Mouse (Mus musculus) Patski (cell line): ENCODE results near the gene Egflam. TPM values are rescaled to one million over a fixed set of nuclear protein-coding genes. Genes with fewer than 3 reads are reported as not detected.

Experiments used
- ATAC-seq: fragments of 100-300 bp; one replicate; pipeline ENCODE4 v1.8.0; 2021
- CTCF ChIA-PET: fragments of 350-600 bp; sonication (Branson Sonifier 250); formaldehyde crosslinking; loops from one replicate; lab custom pipeline; 2022; ENCODE audit warnings: inconsistent platforms; lab: Charles Lee
- POLR2A ChIA-PET: fragments of 350-600 bp; sonication (Branson Sonifier 250); formaldehyde crosslinking; loops from one replicate; lab custom pipeline; 2022; ENCODE audit warnings: antibody characterized with exemption, inconsistent platforms; lab: Charles Lee
- DNase-seq: peaks from one replicate; pipeline ENCODE4 v3.0.0-alpha.2; 2011; ENCODE audit warnings: low read depth, low spot score
- H3K27me3 ChIP-seq: fragments of 371-371 bp; one replicate; pipeline ENCODE4 v1.5.1; 2021
- CTCF ChIP-seq: fragments of 100-300 bp; IDR thresholded peaks from one replicate; pipeline ENCODE4 v1.5.1; 2021
- in situ Hi-C: fragments of 300-500 bp; cut with MboI; formaldehyde crosslinking; loops from 3 replicates; pipeline ENCODE4 v1.11.1; 2018; ENCODE audit warnings: low pct_unique_long_range_greater_than_20kb, mixed read lengths
- polyA plus RNA-seq: library from polyadenylated mRNA; unstranded; gene quantifications from one replicate; pipeline ENCODE4 v1.2.3, GENCODE M21; 2021

The Egflam gene
- polyA plus RNA-seq: 0.06 TPM

GRCm38 (mm10) chr15:7397818-7398608, at the start of gene Egflam:
Egflam (minus strand) TSS chr15:7398395.
- CTCF ChIA-PET: interaction anchor here (1.0 kb wide), 1 partner anchor 209 kb away, joined by 3 read pairs; no protein-coding TSS in a partner anchor
- ATAC-seq (peak; percentile 21), DNase-seq (no peak)
- POLR2A ChIA-PET: no interaction called here
- in situ Hi-C loops: no loop called here
- TF ChIP-seq CTCF: no peak
- H3K27me3 ChIP-seq: peaks cover 74% of the 10 kb centered on the region

- in situ Hi-C loops: loop anchor here (5.0 kb wide), 2 partner anchors 211 to 536 kb away; no protein-coding TSS in a partner anchor
- peak; percentile 60 for TF ChIP-seq CTCF
- no peak for ATAC-seq
- H3K27me3 ChIP-seq: peaks cover 32% of the 10 kb centered on the region
- DNase-seq: no peak
- POLR2A ChIA-PET: interaction anchor here (0.6 kb wide), 1 partner anchor 37 kb away, joined by 3 read pairs; no protein-coding TSS in a partner anchor
- CTCF ChIA-PET: interaction anchor here (0.9 to 1.5 kb wide), 6 partner anchors 17 to 654 kb away, joined by 3 to 4 read pairs (median 3); no protein-coding TSS in a partner anchor
Measured at GRCm38 (mm10) chr15:7443396-7444315, 45.5 kb upstream of the Egflam start.

DNA sequence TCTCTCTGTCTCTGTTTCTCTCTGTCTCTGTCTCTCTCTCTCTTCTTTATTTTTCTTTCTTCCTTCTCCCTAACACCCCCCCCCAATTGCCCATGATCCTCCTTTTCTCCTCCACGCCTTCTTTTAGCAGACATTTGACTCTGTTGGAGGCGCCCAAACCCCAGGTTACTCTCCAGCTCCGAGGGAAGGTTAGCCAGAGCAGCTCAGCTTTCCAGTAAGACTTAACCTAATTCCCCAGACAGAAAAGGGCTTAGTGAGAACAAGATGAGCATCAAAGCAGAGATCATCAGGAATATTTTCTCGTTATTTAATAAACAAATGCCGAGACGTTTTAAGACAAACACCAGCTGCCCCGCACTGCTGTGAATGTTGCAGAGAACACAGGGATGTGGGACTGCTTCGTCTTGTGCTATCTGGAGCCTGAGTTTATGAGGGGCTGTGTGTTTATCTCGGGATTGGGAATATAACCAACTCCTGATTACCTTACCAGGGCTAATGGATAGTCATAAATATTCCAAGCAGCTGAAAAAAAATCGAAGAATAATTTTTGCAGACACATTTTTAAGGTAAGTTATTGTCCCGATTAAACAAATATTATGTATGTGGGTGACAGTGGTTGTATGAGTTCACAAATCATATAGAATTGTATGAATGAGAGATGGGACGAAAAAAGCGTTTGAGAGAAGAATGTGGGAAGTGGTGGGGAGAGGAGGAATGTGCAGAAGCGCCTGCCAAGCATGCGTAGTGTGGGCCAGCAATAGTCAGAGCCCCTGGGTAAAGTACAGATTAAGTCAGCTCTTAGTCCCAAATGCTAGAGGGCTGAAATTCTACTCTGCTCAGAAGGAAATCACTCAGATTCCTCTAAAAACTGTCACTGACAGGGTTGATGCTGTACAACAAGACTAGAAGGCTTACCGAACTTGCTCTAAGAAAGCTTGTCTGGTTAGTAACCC, 44.2 kb upstream of the Egflam start:
- TF ChIP-seq CTCF: no peak
- DNase-seq (no peak), ATAC-seq (no peak)
- peaks cover 38% of the 10 kb centered on the region for H3K27me3 ChIP-seq
- in situ Hi-C loops: loop anchor here (5.0 kb wide), 2 partner anchors 210 to 535 kb away; no protein-coding TSS in a partner anchor
- ChIA-PET CTCF (interaction anchor here (1.1 to 1.5 kb wide), 3 partner anchors 13 to 655 kb away, joined by 3 to 4 read pairs (median 3); no protein-coding TSS in a partner anchor), POLR2A (no interaction called here)

GRCm38 (mm10) chr15:7424282-7424681, 26.1 kb upstream of the Egflam start:
- ATAC-seq (no peak), DNase-seq (no peak)
- in situ Hi-C loops: no loop called here
- ChIA-PET CTCF (no interaction called here), POLR2A (no interaction called here)
- peaks cover 30% of the 10 kb centered on the region for H3K27me3 ChIP-seq
- no peak for TF ChIP-seq CTCF

GRCm38 (mm10) chr15:7404521-7404920, 6.3 kb upstream of the Egflam start:
- CTCF ChIA-PET: no interaction called here
- no peak for DNase-seq
- no peak for ATAC-seq
- no peak for TF ChIP-seq CTCF
- POLR2A ChIA-PET: no interaction called here
- in situ Hi-C loops: no loop called here
- H3K27me3 ChIP-seq: peaks cover 79% of the 10 kb centered on the region

DNA sequence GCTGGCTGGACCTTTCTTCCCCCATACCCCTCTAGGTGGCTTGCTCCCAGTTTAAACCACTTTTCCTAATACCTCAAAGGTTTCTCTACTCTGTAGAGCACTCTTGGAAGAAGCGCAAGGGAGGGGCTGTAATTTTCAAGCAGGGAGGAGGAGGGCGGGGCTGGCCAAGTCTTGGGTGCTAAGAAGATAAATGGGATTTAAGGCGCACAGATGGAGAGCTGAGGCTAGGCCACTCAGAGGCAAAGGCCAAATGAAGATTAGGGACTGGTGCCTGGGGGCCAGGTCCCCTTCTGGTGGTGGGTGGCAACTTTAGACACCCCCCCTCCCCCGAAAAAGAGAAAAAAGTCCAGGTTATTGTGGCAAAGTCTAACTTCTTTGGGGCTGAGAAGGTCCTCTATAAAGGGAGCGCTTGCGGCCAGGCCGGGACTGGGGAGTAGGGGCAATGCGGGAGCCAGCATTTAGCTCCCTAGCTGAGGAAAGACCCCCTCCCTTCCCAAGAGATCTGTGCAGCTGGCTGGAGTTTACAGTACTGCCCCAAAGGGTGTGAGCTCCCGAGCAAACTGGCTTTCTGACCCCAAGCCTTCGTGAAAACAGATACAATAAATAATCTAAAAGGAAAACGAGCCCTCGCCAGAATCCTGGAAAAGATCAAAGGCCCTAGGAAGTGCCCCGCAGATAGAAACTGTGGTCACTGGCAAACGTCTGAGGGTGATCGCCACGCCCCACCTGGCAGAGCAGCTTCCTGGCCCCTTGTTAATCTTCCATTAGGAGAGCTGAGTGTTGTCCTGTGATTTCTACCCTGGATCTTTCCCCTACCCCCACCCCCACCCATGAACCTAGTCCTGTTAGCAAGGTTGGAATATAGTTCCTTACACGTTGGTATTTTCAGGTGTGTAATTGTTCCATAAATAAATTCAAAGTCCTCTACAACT, 680 bp upstream of the Egflam start:
- in situ Hi-C loops: no loop called here
- no peak for ATAC-seq
- peaks cover 73% of the 10 kb centered on the region for H3K27me3 ChIP-seq
- no peak for DNase-seq
- ChIA-PET CTCF (no interaction called here), POLR2A (no interaction called here)
- TF ChIP-seq CTCF: no peak

GRCm38 (mm10) chr15:7397446-7397817, 763 bp downstream of the Egflam start:
- ChIA-PET POLR2A (no interaction called here), CTCF (interaction anchor here (1.0 kb wide), 1 partner anchor 209 kb away, joined by 3 read pairs; no protein-coding TSS in a partner anchor)
- TF ChIP-seq CTCF: no peak
- ATAC-seq: no peak
- H3K27me3 ChIP-seq: peaks cover 74% of the 10 kb centered on the region
- DNase-seq: no peak
- in situ Hi-C loops: no loop called here

DNA sequence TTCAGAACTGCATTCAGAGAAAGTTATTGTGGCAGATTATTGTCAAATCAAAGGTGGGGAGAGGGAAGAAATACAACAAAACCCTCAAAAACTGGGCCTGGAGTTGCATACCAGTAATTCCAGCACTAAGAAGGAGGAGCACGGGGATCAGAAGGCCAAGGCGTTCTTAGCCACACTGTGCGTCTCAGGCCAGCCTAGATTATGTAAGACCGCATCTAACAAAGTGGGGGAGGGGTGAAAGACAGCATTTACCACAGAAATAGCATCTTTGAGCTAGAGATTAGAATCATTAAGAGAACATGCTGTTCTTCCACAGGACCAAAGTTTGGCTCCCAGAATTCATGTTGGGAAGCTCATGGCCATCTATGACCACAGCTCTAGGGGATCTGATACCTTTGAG, 14.8 kb downstream of the Egflam start:
- peaks cover 39% of the 10 kb centered on the region for H3K27me3 ChIP-seq
- ChIA-PET CTCF (no interaction called here), POLR2A (no interaction called here)
- in situ Hi-C loops: no loop called here
- no peak for TF ChIP-seq CTCF
- DNase-seq: no peak
- no peak for ATAC-seq

DNA sequence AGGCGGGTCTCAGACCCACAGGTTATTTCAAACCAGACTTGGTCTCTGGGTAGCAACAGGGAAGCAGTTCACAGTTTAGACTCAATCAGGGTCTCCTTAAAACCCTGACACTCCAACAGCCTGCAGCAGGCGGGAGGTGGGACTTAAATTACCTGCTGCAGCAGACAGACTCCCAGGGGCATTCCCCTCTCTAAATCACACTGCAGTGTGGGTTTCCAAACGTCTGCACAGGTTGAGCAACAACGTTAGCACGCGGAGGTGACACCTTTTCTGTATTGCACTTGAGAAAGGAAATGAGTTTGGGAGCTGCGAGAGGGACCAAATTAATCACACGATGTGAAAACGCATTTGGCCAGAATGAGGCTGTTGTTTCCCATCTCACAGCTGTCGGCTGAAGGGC, 15.7 kb downstream of the Egflam start:
- no peak for ATAC-seq
- ChIA-PET POLR2A (no interaction called here), CTCF (no interaction called here)
- no peak for DNase-seq
- TF ChIP-seq CTCF: no peak
- H3K27me3 ChIP-seq: peaks cover 30% of the 10 kb centered on the region
- in situ Hi-C loops: no loop called here
